Mouse (Mus musculus) liver, adult 2 months (tissue): Measurements from ENCODE around the gene Sipa1l3. TPM values are rescaled to one million over a fixed set of nuclear protein-coding genes. Genes with fewer than 3 reads are reported as not detected.
A peak's percentile ranks its signal among the peaks of the same experiment; 100 is the strongest.

Source experiments
- DNase-seq: peaks from one replicate; pipeline ENCODE4 v3.0.0-alpha.2; 2011; ENCODE audit warnings: low read depth, low spot score; ENCODE audit errors: extremely low read depth
- H3K27ac ChIP-seq: fragments of 200-500 bp; replicated peaks from 2 replicates; pipeline ENCODE4 v1.5.1; 2012; ENCODE audit warnings: low read depth, mild to moderate bottlenecking, control low read depth, inconsistent platforms, low read length; ENCODE audit not compliant: insufficient read depth
- H3K27me3 ChIP-seq: fragments of 200-500 bp; 2 replicates; pipeline ENCODE4 v1.6.1; 2012; ENCODE audit warnings: mild to moderate bottlenecking, moderate library complexity, low read length, inconsistent platforms; ENCODE audit not compliant: control insufficient read depth, insufficient read depth
- H3K36me3 ChIP-seq: fragments of 200-500 bp; 2 replicates; pipeline ENCODE4 v1.6.1; 2012; ENCODE audit warnings: low read length, inconsistent platforms; ENCODE audit not compliant: control insufficient read depth, insufficient read depth
- H3K4me1 ChIP-seq: fragments of 200-500 bp; 2 replicates; pipeline ENCODE4 v1.6.1; 2011; ENCODE audit warnings: low read length; ENCODE audit not compliant: control insufficient read depth, insufficient read depth
- H3K4me3 ChIP-seq: fragments of 200-500 bp; 2 replicates; pipeline ENCODE4 v1.5.1; 2011; ENCODE audit warnings: low read depth, mild to moderate bottlenecking, control low read depth, low read length, moderate library complexity; ENCODE audit not compliant: insufficient read depth
- H3K79me2 ChIP-seq: fragments of 200-500 bp; 2 replicates; pipeline ENCODE4 v1.6.1; 2012; ENCODE audit warnings: inconsistent platforms, mild to moderate bottlenecking, low read length, moderate library complexity; ENCODE audit not compliant: control insufficient read depth, insufficient read depth
- H3K9ac ChIP-seq: fragments of 200-500 bp; 2 replicates; pipeline ENCODE4 v1.6.1; 2012; ENCODE audit warnings: low read depth, mild to moderate bottlenecking, control low read depth, inconsistent platforms, low read length
- CTCF ChIP-seq: fragments of 200-500 bp; IDR thresholded peaks from 2 replicates; pipeline ENCODE4 v1.5.1; 2011; ENCODE audit warnings: low read depth, low read length, control low read depth
- POLR2A ChIP-seq: fragments of 200-500 bp; IDR thresholded peaks from 2 replicates; pipeline ENCODE4 v1.6.1; 2011; ENCODE audit warnings: low read length, control low read depth; ENCODE audit not compliant: insufficient read depth; ENCODE audit errors: extremely low read depth
- WGBS: fragments of 180-500 bp; shearing (Covaris S2); methylation state at CpG from one replicate; pipeline ENCODE4 v1.1.7; 2018; 5-methylcytosine and 5-hydroxymethylcytosine counted together
- polyA plus RNA-seq: library from polyadenylated mRNA; depleted of rRNA; stranded (reverse); fragments of >200 nt; gene quantifications from 2 replicates; pipeline ENCODE4 v1.2.3, GENCODE M21; 2012
- total RNA-seq: library from RNA; depleted of rRNA; stranded (reverse); fragments of >200 nt; gene quantifications from 2 replicates; pipeline ENCODE4 v1.2.3, GENCODE M21; 2014

Gene Sipa1l3
- total and polyA plus RNA-seq, 2 experiments: 3.1 to 6.5 TPM

DNA sequence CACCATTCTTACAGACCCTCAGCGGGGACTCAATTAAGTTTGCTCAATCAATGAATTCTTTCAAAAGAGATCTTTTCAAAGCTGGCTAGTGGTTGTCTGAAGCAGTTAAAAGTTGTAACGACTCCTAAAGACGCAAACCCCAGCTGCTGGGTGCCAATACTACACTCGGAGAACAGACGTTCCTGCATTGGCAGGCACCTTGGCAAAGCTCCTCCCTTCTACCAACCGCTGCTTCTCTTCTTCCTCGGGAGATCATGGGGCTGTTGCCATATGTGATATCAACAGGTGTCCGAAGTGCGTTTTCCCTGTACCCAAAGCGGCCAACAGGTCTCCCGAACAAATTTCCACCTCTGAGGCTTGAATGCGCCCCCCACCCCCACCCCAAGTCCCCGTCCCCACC is 237.6 kb downstream of the Sipa1l3 start:
- H3K27ac ChIP-seq: peak overlapping the region; percentile 8; the same call in 1 of the 2 replicates
- TF ChIP-seq CTCF: no peak
- TF ChIP-seq POLR2A: no peak

DNA sequence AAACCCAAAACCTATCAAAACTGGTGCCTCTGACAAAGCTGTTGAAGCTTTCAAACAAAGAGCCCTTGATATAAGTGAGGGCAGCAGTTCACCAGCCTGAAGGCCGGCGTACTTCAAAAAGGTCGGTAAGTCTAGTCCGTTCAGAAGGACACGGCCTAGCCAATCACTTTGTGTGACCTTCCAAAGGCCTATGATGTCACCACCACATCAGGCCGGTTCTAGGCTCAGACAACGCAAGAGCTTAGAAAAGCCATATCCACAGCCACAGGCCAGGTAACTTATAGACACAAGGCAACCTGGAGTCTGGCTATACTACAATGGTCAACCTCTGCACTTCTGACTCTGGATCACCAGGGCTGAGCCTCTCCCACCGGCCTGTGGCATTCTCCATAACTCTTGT is 238.5 kb downstream of the Sipa1l3 start:
- H3K27ac ChIP-seq: peak overlapping the region; percentile 43; the same call in 1 of the 2 replicates
- peaks cover 4% of the 10 kb centered on the region; the same call in 1 of the 2 replicates for H3K4me1 ChIP-seq
- DNase-seq: peak; percentile 88
- no peak overlapping the region for H3K4me3 ChIP-seq
- WGBS: 40% methylated on average over 8 of the region's 8 CpGs
- H3K9ac ChIP-seq: no peak overlapping the region
- H3K79me2 ChIP-seq: peaks cover 14% of the 10 kb centered on the region; the same call in 1 of the 2 replicates
- no peaks in the 10 kb centered on the region for H3K27me3 ChIP-seq
- TF ChIP-seq POLR2A: no peak
- no peak for TF ChIP-seq CTCF
- H3K36me3 ChIP-seq: no peaks in the 10 kb centered on the region

More for the DNA sequence above, 237.6 kb downstream of the Sipa1l3 start:
- Histone ChIP-seq H3K4me1 (peaks cover 4% of the 10 kb centered on the region; the same call in 1 of the 2 replicates), H3K27me3 (no peaks in the 10 kb centered on the region), H3K4me3 (peak overlapping the region; percentile 96; the same call in 1 of the 2 replicates), H3K36me3 (no peaks in the 10 kb centered on the region), H3K79me2 (peaks cover 14% of the 10 kb centered on the region; the same call in 1 of the 2 replicates), H3K9ac (peak overlapping the region; percentile 20; the same call in 1 of the 2 replicates)
- WGBS: 8% methylated on average over 13 of the region's 13 CpGs
- DNase-seq: peak; percentile 58

DNA sequence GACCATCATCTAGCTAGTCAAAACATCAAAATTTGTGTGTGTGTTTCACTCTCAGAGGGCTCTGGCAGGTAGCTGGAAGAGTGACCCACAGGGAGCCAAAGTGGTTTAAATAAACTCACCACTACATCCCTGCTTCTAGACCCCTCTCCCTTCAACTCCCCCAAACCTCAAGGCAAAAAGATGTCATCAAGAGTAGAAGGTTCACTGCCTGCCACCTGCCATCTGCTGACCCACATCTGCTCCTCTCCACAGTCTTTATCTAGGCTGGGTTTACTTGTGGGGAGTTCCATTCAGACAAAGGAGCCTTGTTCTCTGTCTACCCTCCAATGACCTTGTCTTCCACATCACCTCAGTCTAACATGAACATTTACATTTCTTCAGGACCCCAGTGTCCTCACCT is 239.2 kb downstream of the Sipa1l3 start:
- Histone ChIP-seq H3K79me2 (peaks cover 14% of the 10 kb centered on the region; the same call in 1 of the 2 replicates), H3K27ac (no peak overlapping the region), H3K36me3 (no peaks in the 10 kb centered on the region), H3K4me3 (no peak overlapping the region), H3K4me1 (peaks cover 4% of the 10 kb centered on the region; the same call in 1 of the 2 replicates), H3K9ac (no peak overlapping the region), H3K27me3 (no peaks in the 10 kb centered on the region)
- no peak for DNase-seq
- no peak for TF ChIP-seq POLR2A
- TF ChIP-seq CTCF: no peak

DNA sequence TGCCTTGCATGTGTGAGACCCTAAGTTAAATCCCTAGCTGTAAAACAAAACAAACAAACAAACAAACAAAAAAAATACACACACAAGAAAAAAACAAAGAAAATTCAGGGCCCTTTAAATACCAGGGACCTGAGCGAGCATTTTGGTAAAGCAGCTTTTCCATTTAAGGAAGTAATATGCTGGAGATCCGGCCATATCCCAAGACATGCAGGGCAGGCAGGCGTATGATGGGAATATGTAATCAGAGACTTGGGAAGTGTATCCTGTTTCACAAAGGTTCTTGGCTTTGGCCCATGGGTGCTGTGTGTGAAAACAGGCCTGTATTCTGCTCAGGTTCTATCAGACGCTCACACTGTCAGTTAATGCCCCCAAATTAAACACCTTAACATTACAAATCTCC is 240.9 kb downstream of the Sipa1l3 start:
- H3K27me3 ChIP-seq: no peaks in the 10 kb centered on the region
- H3K36me3 ChIP-seq: no peaks in the 10 kb centered on the region
- no peak overlapping the region for H3K9ac ChIP-seq
- H3K27ac ChIP-seq: peak overlapping the region; percentile 27
- TF ChIP-seq CTCF: no peak
- no peak for TF ChIP-seq POLR2A
- WGBS: 82% methylated on average over 4 of the region's 4 CpGs
- H3K4me1 ChIP-seq: peaks cover 9% of the 10 kb centered on the region; the same call in 1 of the 2 replicates
- peaks cover 14% of the 10 kb centered on the region; the same call in 1 of the 2 replicates for H3K79me2 ChIP-seq
- H3K4me3 ChIP-seq: no peak overlapping the region
- no peak for DNase-seq

DNA sequence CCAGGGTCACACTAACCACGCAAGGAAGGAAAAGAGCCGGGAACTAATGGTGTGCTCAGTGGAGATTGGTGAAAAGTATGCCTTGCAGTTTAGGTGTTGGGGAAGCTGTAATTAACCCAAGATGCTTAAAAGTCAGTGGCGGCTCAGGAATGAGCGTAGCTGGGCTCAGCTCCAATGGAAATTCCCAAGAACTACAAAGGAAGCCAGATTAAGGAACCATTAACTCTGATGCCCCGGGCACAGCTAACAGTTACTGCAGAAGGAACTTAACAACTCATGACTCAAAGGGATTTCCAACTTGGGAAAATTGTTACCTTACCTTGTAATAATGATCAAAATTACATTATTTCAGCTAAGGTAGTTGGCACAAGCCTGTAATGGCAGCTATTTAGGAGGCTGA is 241.7 kb downstream of the Sipa1l3 start:
- peaks cover 12% of the 10 kb centered on the region; the same call in 1 of the 2 replicates for H3K4me1 ChIP-seq
- TF ChIP-seq CTCF (no peak), POLR2A (no peak)
- no peak overlapping the region for H3K9ac ChIP-seq
- no peaks in the 10 kb centered on the region for H3K36me3 ChIP-seq
- peaks cover 17% of the 10 kb centered on the region; the same call in 1 of the 2 replicates for H3K79me2 ChIP-seq
- DNase-seq: no peak
- H3K4me3 ChIP-seq: no peak overlapping the region
- WGBS: 66% methylated on average over 5 of the region's 5 CpGs
- H3K27ac ChIP-seq: no peak overlapping the region
- H3K27me3 ChIP-seq: no peaks in the 10 kb centered on the region
